Mouse (Mus musculus) MEL (cell line): ENCODE results near the gene Vdr. TPM values are rescaled to one million over a fixed set of nuclear protein-coding genes. Genes with fewer than 3 reads are reported as not detected.

Experiments used
- DNase-seq: peaks from one replicate; pipeline ENCODE4 v3.0.0; 2011; ENCODE audit warnings: low read depth, low spot score
- H3K27ac ChIP-seq: 2 replicates; pipeline ENCODE4 v1.5.1; 2012; ENCODE audit warnings: low read depth, mild to moderate bottlenecking, control low read depth, low read length, moderate library complexity; ENCODE audit not compliant: control insufficient read depth
- H3K27me3 ChIP-seq, 2 experiments: fragments of 150-350 bp in 1 of 2; sonication (generic) in 1 of 2; 2 replicates each; pipeline ENCODE4 v1.6.1; 2012; ENCODE audit warnings: low read length in 2 of 2, mild to moderate bottlenecking in 2 of 2, improper control_type of control experiment in 1 of 2, moderate library complexity in 1 of 2; ENCODE audit not compliant: insufficient read depth in 2 of 2, control insufficient read depth in 1 of 2
- H3K36me3 ChIP-seq, 2 experiments: 2 replicates each; pipeline ENCODE4 v1.6.1; 2012 to 2014; ENCODE audit warnings: low read length in 2 of 2, improper control_type of control experiment in 1 of 2, inconsistent platforms in 1 of 2, mild to moderate bottlenecking in 1 of 2; ENCODE audit not compliant: insufficient read depth in 2 of 2, control insufficient read depth in 1 of 2
- H3K4me1 ChIP-seq, 2 experiments: fragments of 150-350 bp in 1 of 2; sonication (generic) in 1 of 2; 2 replicates each; pipeline ENCODE4 v1.6.1; 2012; ENCODE audit warnings: low read length in 2 of 2, improper control_type of control experiment in 1 of 2, mild to moderate bottlenecking in 1 of 2; ENCODE audit not compliant: insufficient read depth in 2 of 2, control insufficient read depth in 1 of 2
- H3K4me3 ChIP-seq, 2 experiments: fragments of 150-350 bp in 1 of 2; sonication (generic) in 1 of 2; 2 replicates each; pipeline ENCODE4 v1.5.1; 2012; ENCODE audit warnings: low read depth in 2 of 2, low read length in 2 of 2, mild to moderate bottlenecking in 2 of 2, moderate library complexity in 2 of 2, control low read depth in 1 of 2, improper control_type of control experiment in 1 of 2; ENCODE audit not compliant: control insufficient read depth in 1 of 2, insufficient read depth in 1 of 2
- H3K79me2 ChIP-seq: 2 replicates; pipeline ENCODE4 v1.6.1; 2012; ENCODE audit warnings: mild to moderate bottlenecking, low read length, moderate library complexity; ENCODE audit not compliant: control insufficient read depth, poor library complexity, insufficient read depth
- H3K9ac ChIP-seq: 2 replicates; pipeline ENCODE4 v1.6.1; 2012; ENCODE audit warnings: low read depth, mild to moderate bottlenecking, control low read depth, low read length, moderate library complexity; ENCODE audit not compliant: control insufficient read depth, poor library complexity, severe bottlenecking
- H3K9me3 ChIP-seq: fragments of 150-350 bp; sonication (generic); replicated peaks from 2 replicates; pipeline ENCODE4 v1.6.1; 2012; ENCODE audit warnings: mild to moderate bottlenecking, low read length, improper control_type of control experiment, moderate library complexity; ENCODE audit not compliant: insufficient read depth
- BHLHE40 ChIP-seq: IDR thresholded peaks from 2 replicates; pipeline ENCODE4 v1.6.1; 2012; ENCODE audit warnings: low read depth, mild to moderate bottlenecking, inconsistent platforms, low read length, improper control_type of control experiment, borderline replicate concordance
- CHD1 ChIP-seq: IDR thresholded peaks from 2 replicates; pipeline ENCODE4 v1.6.1; 2012; ENCODE audit warnings: low read depth, mild to moderate bottlenecking, inconsistent platforms, low read length, improper control_type of control experiment
- ELF1 ChIP-seq: IDR thresholded peaks from 2 replicates; pipeline ENCODE4 v1.6.1; 2014; ENCODE audit warnings: low read depth, mild to moderate bottlenecking, inconsistent platforms, low read length, improper control_type of control experiment, moderate library complexity
- ETS1 ChIP-seq: IDR thresholded peaks from 2 replicates; pipeline ENCODE4 v1.6.1; 2012; ENCODE audit warnings: low read depth, mild to moderate bottlenecking, inconsistent platforms, low read length, improper control_type of control experiment, moderate library complexity
- JUND ChIP-seq: IDR thresholded peaks from 2 replicates; pipeline ENCODE4 v1.6.1; 2011; ENCODE audit warnings: low read depth, mild to moderate bottlenecking, improper control_type of control experiment, low read length
- KAT2A ChIP-seq: conservative IDR thresholded peaks from 2 replicates; pipeline ENCODE4 v1.6.1; 2012; ENCODE audit warnings: low read depth, low read length, improper control_type of control experiment, inconsistent platforms
- MAFK ChIP-seq: IDR thresholded peaks from 2 replicates; pipeline ENCODE4 v1.6.1; 2011; ENCODE audit warnings: low read depth, mild to moderate bottlenecking, low read length, improper control_type of control experiment, borderline replicate concordance
- MAZ ChIP-seq: IDR thresholded peaks from 2 replicates; pipeline ENCODE4 v1.6.1; 2012; ENCODE audit warnings: low read depth, mild to moderate bottlenecking, inconsistent platforms, low read length, improper control_type of control experiment
- MXI1 ChIP-seq: IDR thresholded peaks from 2 replicates; pipeline ENCODE4 v1.6.1; 2011; ENCODE audit warnings: mild to moderate bottlenecking, low read depth, low read length, improper control_type of control experiment
- MYB ChIP-seq: IDR thresholded peaks from 2 replicates; pipeline ENCODE4 v1.6.1; 2011; ENCODE audit warnings: mild to moderate bottlenecking, low read depth, low read length, improper control_type of control experiment
- MYC ChIP-seq: IDR thresholded peaks from 2 replicates; pipeline ENCODE4 v1.6.1; 2011; ENCODE audit warnings: low read depth, mild to moderate bottlenecking, low read length, improper control_type of control experiment, moderate library complexity
- NELFE ChIP-seq: IDR thresholded peaks from 2 replicates; pipeline ENCODE4 v1.6.1; 2011; ENCODE audit warnings: low read depth, low read length, improper control_type of control experiment
- POLR2A ChIP-seq, 2 experiments: IDR thresholded peaks; 2 replicates each; pipeline ENCODE4 v1.6.1; 2011 to 2012; ENCODE audit warnings: low read length in 2 of 2, mild to moderate bottlenecking in 2 of 2, control low read depth in 1 of 2, improper control_type of control experiment in 1 of 2, low read depth in 1 of 2, moderate library complexity in 1 of 2; ENCODE audit not compliant: control insufficient read depth in 1 of 2, insufficient read depth in 1 of 2, poor library complexity in 1 of 2
- POLR2AphosphoS2 ChIP-seq: IDR thresholded peaks from 2 replicates; pipeline ENCODE4 v1.6.1; 2011; ENCODE audit warnings: low read length, improper control_type of control experiment
- RAD21 ChIP-seq: IDR thresholded peaks from 2 replicates; pipeline ENCODE4 v1.6.1; 2011; ENCODE audit warnings: mild to moderate bottlenecking, low read depth, low read length, improper control_type of control experiment
- RCOR1 ChIP-seq: IDR thresholded peaks from 2 replicates; pipeline ENCODE4 v1.6.1; 2012; ENCODE audit warnings: low read depth, mild to moderate bottlenecking, inconsistent platforms, low read length, improper control_type of control experiment
- SMC3 ChIP-seq: IDR thresholded peaks from 2 replicates; pipeline ENCODE4 v1.6.1; 2011; ENCODE audit warnings: low read depth, low read length, improper control_type of control experiment
- UBTF ChIP-seq: IDR thresholded peaks from 2 replicates; pipeline ENCODE4 v1.6.1; 2012; ENCODE audit warnings: low read depth, mild to moderate bottlenecking, inconsistent platforms, low read length, improper control_type of control experiment, moderate library complexity, borderline replicate concordance; ENCODE audit not compliant: insufficient read depth
- ZC3H11A ChIP-seq: IDR thresholded peaks from 2 replicates; pipeline ENCODE4 v1.6.1; 2012; ENCODE audit warnings: low read depth, mild to moderate bottlenecking, inconsistent platforms, low read length, improper control_type of control experiment
- ZKSCAN1 ChIP-seq: IDR thresholded peaks from 2 replicates; pipeline ENCODE4 v1.6.1; 2012; ENCODE audit warnings: low read depth, mild to moderate bottlenecking, inconsistent platforms, low read length, improper control_type of control experiment, moderate library complexity
- ZMIZ1 ChIP-seq: IDR thresholded peaks from 2 replicates; pipeline ENCODE4 v1.6.1; 2012; ENCODE audit warnings: low read depth, mild to moderate bottlenecking, inconsistent platforms, low read length, improper control_type of control experiment, moderate library complexity
- ZNF384 ChIP-seq: IDR thresholded peaks from 2 replicates; pipeline ENCODE4 v1.6.1; 2012; ENCODE audit warnings: low read depth, mild to moderate bottlenecking, inconsistent platforms, low read length, improper control_type of control experiment
- polyA plus RNA-seq, 2 experiments: library from polyadenylated mRNA; stranded (reverse) in 1 of 2; unstranded in 1 of 2; fragments of >175 nt in 1 of 2; fragments of >200 nt in 1 of 2; gene quantifications; 2 replicates each; pipeline versions ENCODE4 v1.2.1 to v1.2.4; 2012; ENCODE audit warnings: low replicate concordance in 2 of 2, low read depth in 1 of 2; ENCODE audit not compliant: insufficient read length in 2 of 2, insufficient read depth in 1 of 2, missing spikeins in 1 of 2
- total RNA-seq: library from RNA; depleted of rRNA; stranded (reverse); fragments of 300-350 nt; gene quantifications from 2 replicates; pipeline ENCODE4 v1.2.3, GENCODE M21; 2012

Gene Vdr
- total and polyA plus RNA-seq, 3 experiments = 0.54 to 1.9 TPM; not detected in 1

GRCm38 (mm10) chr15:97922421-97922820, 12.0 kb upstream of the Vdr start:
- no peak overlapping the region for H3K4me3 ChIP-seq
- no peaks in the 10 kb centered on the region for H3K79me2 ChIP-seq
- H3K9ac ChIP-seq = no peak overlapping the region
- peaks cover 11% of the 10 kb centered on the region in 2 experiments for H3K27me3 ChIP-seq
- TF ChIP-seq ZC3H11A (no peak), KAT2A (no peak), MYC (no peak), SMC3 (no peak), RAD21 (no peak), MAFK (no peak)
- H3K36me3 ChIP-seq = peaks cover 0 to 5% of the 10 kb centered on the region in 2 experiments; a peak in 2 of 4 replicates
- no peak for DNase-seq
- H3K27ac ChIP-seq = no peak overlapping the region
- H3K4me1 ChIP-seq = peaks cover 0 to 6% of the 10 kb centered on the region in 2 experiments; a peak in 1 of 4 replicates
- H3K9me3 ChIP-seq = no peaks in the 10 kb centered on the region

GRCm38 (mm10) chr15:97921796-97922195, 11.4 kb upstream of the Vdr start:
- no peak for TF ChIP-seq MYB
- TF ChIP-seq MXI1 = no peak
- TF ChIP-seq RCOR1 = no peak
- TF ChIP-seq ZMIZ1 = no peak
- no peak for TF ChIP-seq POLR2A (IDR thresholded peaks at IDR 0.05; ENCODE audit: control insufficient read depth in 1 of 2, insufficient read depth in 1 of 2, low read depth in 1 of 2, low read length in 2 of 2, poor library complexity in 1 of 2)
- TF ChIP-seq ZNF384 = no peak
- TF ChIP-seq, all 39 proteins: peak for 0

GRCm38 (mm10) chr15:97920306-97920705, 9.9 kb upstream of the Vdr start:
- no peak overlapping the region for H3K9ac ChIP-seq
- DNase-seq = no peak
- peaks cover 0 to 6% of the 10 kb centered on the region in 2 experiments; a peak in 1 of 4 replicates for H3K4me1 ChIP-seq
- H3K27ac ChIP-seq = no peak overlapping the region
- peaks cover 20 to 21% of the 10 kb centered on the region in 2 experiments for H3K27me3 ChIP-seq
- H3K79me2 ChIP-seq = no peaks in the 10 kb centered on the region
- TF ChIP-seq POLR2AphosphoS2 (no peak), RCOR1 (no peak), RAD21 (no peak), CHD1 (no peak), ELF1 (no peak), MXI1 (no peak), ETS1 (no peak), MAFK (no peak), MAZ (no peak), BHLHE40 (no peak), JUND (no peak), ZNF384 (no peak), NELFE (no peak), UBTF (no peak), ZKSCAN1 (no peak), POLR2A (IDR thresholded peaks at IDR 0.05; ENCODE audit: control insufficient read depth in 1 of 2, insufficient read depth in 1 of 2, low read depth in 1 of 2, low read length in 2 of 2, poor library complexity in 1 of 2) (no peak)
- H3K36me3 ChIP-seq = peaks cover 0 to 5% of the 10 kb centered on the region in 2 experiments; a peak in 2 of 4 replicates
- H3K4me3 ChIP-seq = no peak overlapping the region
- H3K9me3 ChIP-seq = no peaks in the 10 kb centered on the region

More at GRCm38 (mm10) chr15:97921796-97922195, 11.4 kb upstream of the Vdr start:
- H3K27me3 ChIP-seq = peaks cover 13 to 16% of the 10 kb centered on the region in 2 experiments
- peaks cover 0 to 6% of the 10 kb centered on the region in 2 experiments; a peak in 1 of 4 replicates for H3K4me1 ChIP-seq
- peaks cover 0 to 5% of the 10 kb centered on the region in 2 experiments; a peak in 2 of 4 replicates for H3K36me3 ChIP-seq
- H3K4me3 ChIP-seq = no peak overlapping the region
- H3K9me3 ChIP-seq = no peaks in the 10 kb centered on the region
- no peak overlapping the region for H3K9ac ChIP-seq
- no peak overlapping the region for H3K27ac ChIP-seq
- DNase-seq = no peak
- no peaks in the 10 kb centered on the region for H3K79me2 ChIP-seq
